Mouse (Mus musculus): ENCODE results near the gene Mr1.

Mr1 gene

DNA sequence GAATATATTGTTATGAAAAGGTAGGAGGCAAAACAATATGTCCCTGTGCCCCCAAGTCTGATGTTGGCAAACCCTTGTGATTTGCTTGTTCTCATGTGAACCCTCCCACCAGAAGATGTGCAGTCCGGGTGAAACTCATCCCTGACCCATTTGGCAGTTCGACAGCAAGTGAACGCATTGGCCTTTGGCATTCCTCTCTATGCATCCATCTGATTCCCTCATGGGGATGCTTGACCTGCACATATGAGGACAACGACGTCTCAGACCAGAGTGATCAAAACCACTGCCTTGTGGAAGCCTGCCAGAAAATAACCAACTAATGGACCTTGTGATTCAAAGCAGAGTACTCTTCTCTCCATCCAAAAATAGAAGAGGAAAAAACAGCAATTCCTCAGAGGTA lies 19.9 kb downstream of the Mr1 start:
- no peak for DNase-seq

DNA sequence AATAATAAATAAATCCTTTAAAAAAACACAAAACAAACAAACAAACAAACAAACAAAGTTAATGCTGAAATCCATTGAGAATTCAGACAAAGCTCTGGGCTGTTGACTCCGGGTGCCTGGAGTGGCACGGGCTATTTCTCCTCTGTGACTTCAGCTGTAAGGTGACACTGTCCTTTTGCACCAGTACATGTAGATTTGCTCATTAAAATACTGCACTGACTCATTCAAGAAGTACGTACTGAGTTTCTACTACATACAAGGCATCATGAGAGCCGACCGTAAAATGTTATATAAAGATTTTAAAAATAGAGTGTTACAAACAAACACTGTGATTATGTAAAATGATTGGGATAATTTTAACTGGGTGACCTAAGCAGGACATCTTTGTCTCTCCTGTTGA lies 22.2 kb downstream of the Mr1 start:
- no peak for DNase-seq

DNA sequence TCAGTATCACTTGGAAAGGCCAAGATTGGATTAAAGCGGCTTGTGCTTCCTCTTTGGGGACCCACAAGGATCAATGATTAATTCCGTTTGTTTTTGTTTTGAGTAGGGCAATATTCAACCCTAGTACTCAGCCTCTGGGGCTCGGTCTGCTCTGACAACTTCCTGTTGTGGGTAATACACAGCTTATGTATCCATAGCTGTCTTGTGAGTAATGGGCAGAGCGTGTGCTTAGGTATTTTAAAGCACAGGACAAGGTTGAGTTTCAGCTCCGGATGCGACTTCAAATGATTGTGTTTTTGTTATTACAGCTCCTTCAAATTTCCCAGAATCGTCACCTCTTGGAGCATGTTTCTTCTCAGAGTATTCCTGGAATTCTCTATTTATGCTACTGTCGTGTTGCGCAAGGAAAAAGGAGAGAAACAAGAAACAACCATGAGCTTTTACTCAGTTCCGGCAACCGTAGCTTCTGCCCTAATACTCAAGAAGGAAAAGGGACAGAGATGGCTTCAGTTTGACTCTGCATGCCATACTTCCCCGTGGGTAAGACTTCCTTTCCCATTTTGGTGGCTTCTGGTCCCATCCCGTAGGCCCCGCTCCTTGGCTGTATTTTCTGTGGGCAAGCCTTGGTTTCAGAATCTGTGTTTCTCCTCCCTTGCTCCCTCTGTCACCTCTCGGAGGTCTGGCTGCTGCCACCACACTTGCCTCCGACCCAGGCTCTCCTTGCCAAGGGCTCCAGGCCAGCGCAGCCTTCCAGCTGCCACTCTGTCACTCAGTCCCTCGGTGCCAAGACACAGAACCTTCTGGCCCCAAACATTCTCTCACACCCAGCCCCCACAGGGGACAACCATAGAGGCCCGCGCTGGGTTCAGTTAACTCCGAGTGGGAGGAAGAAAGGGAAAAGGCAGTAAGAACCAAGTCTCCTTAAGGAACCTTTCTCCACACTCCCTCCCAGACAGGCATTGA lies 24.4 kb downstream of the Mr1 start:
- DNase-seq = peak; percentile 59

DNA sequence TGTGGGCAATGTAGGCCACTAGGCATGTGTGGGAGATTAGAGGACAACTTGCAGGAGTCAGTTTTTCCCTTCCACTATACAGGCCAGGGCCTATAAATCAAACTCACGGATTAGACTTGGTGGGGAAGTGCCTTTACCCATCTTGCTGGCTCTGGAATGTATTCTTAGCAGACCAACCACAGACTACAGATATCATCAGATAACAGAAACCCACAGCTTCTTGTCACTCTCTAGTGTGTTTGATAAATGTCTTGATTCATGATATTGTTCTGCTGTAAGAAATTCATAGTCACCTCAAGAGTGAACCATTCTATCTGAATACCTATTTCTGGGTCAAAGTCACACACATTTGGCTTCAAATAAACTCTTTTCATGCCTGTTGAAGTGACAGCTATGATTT lies 26.9 kb downstream of the Mr1 start:
- DNase-seq = no peak

DNA sequence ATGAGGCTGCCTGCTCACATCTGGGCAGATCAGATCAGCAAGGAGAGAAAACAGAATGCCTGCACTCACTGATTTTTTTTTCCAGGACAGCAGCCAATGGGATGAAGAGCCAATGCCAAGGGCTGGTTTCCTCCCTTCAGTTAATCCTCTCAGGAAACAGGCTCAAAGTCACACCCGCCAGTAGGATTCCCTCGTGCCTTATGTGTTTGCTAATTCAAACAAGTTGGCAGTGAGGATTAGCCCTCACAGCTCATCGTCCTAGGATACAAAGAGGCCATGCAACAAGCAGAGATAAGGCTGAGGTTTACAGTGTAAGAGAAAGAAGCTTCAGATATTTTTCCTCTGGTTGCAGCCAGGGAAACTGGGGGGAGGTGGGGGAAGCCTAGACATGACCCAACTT lies 32.7 kb downstream of the Mr1 start:
- no peak for DNase-seq

DNA sequence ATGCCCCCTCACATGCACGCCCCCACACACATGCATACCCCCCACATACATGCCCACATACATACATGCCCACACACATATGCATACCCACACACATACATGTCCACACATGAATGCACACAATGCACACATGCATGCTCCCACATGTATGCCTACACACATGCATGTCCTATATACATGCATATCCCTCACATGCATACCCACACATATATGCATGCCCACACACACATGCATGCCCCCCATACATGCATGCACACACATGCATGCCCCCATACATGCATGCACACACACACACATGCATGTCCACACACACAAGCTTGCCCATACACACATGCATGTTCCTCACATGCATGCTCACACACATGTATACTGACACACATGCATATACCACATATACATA lies 33.7 kb downstream of the Mr1 start:
- no peak for DNase-seq

DNA sequence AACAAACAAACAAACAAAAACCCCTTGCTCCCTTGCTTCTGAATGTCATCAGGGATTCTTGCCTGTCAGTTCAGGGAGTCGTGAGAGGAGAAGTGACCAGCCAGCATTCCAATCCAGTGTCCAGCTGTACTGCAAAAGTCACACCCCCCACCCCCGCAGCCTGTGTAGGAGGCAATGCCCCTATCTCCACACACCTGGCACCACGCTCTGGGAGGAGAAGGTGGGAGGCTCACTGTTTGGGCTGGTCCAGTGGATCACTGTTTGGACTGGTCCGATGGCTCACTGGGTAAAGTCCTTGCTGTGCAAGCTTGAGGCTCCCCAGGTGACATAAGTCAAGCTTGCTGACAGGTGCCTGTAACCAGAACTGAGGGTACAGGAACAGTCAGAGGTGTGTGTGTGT lies 34.5 kb downstream of the Mr1 start:
- no peak for DNase-seq

DNA sequence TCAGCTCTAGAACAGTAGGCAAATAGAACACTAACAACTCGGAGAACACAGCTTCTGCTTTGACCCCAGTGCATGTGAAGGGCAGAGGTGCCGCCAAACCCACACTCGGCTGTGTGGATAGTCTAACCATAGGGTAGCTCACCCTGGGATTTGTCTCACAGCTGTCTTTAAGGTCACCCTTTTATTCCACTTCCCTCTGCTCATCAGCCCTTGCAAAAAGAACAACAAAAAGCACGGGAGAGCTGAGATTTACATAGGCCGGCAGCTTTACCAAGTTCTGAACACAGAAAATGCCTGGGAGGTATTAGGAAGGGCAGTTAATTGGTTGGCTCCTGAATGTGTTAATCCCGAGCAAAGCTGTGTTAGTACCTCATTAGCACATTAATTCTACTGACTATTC lies 35.1 kb downstream of the Mr1 start:
- no peak for DNase-seq

DNA sequence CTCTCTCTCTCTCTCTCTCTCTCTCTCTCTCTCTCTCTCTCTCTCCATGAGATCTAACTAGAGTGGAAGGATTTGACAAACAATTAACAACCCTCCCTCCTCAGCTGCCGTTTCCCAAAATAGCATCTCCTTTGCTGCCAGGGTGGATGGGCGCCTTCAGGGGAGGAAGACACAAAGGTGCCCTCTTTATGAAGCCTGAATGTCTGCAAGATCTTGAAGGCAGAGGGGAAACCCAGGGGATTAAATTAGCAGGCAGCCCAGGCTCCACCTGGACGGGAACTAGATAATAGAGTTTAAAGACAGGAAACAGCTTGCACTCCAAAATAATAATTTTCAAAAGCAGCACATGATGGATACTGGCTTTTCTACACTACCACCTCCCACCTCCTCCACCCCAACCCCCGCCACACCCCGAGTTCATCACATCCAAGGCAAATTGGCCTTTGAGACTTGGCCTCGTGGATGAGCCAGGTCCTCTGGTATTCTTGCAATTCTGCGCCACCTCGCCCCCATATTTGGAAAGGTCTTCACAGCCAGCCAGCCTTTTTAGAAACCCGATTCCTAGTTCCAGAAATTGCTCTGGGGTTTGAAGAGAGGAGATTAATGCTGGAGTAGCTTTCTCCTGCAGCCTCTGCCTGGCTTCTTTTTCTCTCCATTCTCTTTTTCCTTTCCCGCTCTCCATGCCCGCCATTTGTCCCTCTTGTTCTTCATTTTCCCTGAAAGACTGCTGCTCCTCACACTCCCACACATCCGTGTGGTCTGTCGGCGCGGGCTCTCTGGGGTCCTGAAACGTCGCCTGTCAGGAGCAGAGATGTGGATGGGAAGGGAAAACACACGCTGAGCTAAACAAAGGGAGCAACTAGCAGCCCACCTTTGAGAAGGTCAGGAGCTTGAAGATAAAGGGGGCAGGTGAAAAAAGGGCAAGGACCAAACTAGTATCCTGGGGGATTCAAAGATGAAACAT lies 36.9 kb downstream of the Mr1 start:
- no peak for DNase-seq

DNA sequence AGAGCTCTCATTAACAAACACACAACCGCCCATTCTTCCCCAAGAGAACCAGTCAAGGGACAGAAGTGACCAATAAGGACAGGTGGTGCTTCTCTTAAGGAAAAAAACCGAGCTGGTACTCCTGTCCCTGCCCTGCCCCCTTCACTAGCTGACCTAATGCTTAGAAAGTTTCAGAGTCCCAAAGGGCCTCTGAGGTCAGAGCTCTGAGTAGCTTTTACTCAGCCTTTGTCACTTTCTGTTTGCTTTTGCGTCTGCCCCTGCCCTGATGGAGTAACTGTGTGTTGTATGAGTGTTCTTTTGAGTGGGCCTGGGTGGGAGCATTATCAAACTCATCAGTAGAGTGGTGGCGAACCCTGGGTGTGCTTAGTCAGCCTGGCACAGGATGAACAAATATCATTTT lies 38.2 kb downstream of the Mr1 start:
- DNase-seq = no peak

DNA sequence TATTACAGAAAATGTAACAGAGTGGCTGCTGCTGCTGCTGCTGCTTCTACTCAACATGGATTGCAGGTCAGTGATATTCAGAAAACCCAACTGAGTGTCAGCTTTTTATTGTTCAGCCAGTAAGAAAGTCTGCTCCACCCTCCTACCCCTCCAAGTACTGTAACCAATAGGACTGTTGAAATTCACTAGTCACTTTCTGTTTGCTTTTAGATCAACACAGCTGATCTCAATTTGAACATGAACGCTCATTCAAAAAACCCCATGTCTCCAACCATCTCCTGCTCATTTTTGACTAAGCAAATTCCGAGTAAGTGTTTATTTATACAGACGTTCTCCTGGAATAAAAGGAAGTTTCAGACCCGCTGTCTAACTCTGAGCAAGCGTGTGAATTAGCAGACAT lies 38.8 kb downstream of the Mr1 start:
- no peak for DNase-seq

DNA sequence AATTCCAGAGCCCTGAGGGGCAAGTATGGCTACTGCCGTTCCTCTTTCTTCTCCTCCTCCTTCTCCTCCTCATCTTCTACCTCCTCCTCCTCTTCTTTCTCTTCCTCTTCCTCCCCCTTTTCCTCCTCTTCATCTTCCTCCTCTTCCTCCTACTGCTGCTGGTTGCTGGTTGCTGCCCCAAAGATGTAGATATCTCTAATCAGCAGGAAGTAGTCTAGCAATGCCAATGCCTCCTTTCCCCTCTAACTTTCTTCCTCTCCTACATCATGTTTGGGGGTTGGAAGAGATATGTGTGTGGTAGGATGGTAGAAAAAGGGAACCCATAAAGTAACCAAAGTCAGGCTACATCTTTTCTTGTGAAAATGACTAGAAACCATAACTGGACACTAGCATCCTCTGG lies 40.3 kb downstream of the Mr1 start:
- DNase-seq = no peak

DNA sequence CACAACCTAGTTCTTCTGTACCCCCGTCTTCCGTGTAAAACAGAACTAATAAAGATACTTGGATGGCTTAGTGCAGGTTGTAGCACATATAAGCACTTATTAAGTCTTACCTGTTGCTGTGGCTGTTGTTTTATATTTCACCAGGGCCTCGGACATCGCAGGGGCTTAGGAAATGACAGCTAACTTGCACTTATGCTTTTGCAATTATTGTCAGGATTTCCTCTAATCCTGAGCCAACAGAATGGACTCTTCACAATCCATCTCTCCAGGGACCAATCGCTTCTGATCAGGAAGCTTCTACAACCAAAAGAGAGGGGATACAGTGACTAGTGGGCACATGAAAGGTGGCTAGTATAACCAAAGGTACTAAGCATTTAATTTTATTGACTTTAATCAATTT lies 42.6 kb downstream of the Mr1 start:
- DNase-seq = no peak

DNA sequence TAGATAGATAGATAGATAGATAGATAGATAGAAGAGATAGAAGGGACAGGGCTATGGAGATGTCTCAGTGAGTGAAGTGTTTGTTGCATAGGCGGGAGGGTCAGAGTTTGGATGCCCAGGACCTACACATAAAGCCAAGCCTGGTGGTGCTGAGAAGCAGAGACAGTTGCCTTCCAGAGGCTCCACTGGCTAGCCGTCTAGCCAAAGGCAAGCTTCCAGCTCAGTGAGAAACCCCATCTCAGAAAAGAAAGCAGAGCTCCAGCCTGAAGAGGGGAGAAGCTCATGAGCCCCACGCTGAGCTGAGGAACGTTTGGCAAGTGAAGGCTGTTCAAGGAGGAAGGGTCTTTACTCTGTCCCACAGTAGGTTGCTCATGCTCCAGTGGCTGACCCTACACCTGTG lies 44.0 kb downstream of the Mr1 start:
- DNase-seq = no peak

DNA sequence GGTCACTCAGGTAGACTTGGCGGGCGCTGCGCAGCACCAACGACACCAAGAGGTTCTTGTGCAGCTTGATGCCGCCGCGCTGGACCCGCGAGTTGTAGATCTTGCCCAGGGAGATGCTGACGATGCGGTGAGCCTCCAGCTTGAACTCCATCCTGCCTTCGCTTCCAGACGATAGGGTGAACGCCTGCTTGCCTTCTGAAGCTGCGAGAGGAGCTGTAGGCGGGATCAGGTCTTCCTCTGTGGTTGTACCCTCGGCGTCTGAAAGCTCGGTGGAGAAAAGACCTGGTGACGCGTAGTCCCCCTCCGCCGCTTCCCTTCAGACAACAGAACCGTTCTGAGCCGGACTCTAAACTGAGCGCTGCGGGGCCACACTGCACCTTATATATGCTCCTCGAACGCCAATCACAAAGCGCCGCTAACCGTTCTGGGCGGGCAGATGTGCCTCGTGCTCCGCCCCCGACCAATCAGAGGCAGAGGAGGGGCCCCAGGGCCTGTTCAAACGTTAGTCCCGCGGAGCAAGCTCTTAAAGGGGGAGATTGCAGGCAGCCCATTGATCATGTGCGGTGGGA lies 47.2 kb downstream of the Mr1 start, which contains the start of gene Ier5:
Gene Ier5 (minus strand): TSS at position 357 of the 569 bp plus-strand sequence.
- peak; percentile 97 for DNase-seq

DNA sequence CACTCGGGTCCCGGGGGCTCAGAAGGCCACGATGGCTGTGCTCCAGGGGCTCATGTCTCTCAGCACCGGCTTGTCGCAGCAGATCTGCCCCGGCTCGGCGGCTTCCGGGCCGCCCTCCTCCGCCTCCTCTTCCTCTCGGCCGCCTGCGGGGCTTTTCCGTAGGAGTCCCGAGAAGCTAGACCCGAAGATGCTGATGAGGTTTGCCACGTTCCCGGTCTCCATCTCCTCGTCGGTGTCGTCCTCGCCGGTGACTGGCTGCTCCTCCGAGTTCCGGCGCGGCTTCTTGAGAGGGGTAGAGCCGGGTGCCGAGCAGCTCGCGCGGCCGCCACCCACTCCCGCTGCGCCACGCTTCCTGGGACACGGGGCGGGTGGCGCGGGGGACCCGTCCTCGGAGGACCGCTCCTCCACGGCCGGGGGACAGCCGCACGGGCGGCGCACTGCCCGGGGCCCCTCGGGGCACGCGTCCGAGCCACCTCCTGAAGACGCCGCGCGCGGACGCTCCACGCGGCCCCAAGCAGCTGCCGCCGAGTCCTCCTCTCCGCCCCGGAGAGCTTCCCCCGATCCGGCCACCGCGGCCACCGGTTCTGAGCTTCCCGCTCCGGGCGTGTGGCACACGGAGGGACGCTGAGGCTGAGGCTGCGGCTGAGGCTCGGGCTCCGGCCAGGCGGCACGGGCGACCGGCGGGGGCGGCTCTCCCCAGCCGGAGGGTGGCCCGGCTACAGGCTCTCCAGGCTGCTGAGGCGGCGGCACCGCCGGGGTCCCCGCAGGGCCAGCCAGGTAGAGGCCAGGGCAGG lies 47.9 kb downstream of the Mr1 start:
- DNase-seq = peak; percentile 70

DNA sequence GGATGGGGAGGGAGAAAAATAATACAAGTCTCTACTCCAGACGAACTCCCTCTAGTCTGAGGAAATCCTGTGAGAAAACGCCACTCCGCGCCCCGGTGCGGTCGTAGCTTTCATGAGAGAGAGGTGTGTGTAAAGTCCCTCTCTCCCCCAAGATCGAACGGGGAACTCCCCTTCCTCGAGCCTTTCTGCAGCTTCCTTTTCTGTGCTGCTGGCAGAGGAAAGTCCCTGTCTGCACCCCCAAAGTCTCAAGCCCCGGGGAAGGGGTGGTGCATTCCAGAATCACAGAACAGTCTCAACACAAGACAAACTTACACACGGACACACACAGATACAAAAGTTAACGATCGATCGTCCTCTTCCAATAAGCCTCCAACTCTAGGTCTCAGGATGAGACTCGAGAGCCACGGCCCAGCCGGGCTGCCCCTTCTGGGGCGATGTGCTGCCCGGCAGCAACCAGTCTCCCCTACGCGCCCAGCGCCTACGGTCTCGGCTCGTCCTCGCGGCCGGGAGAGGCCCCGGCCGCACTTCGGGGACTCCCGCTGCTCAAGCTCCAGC lies 48.6 kb downstream of the Mr1 start:
- peak; percentile 62 for DNase-seq

DNA sequence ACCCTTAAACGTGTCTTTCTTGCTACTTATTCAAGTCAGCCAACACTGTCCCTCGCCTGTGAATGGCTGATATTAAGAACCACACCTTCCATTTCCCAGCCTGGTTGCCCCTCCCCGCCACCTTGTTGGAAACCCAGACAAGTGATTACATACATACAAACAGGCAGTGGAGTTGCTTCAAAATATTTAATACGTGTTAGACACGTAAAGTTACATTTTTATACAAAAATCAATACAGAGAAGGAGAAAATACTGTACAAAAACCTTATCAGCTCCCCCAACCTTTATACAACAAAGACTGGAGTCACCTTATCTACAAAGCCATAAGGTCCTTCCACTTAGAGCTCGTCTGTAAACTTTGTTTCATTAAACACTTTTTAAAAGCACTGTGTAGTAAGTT lies 49.3 kb downstream of the Mr1 start:
- DNase-seq = no peak

DNA sequence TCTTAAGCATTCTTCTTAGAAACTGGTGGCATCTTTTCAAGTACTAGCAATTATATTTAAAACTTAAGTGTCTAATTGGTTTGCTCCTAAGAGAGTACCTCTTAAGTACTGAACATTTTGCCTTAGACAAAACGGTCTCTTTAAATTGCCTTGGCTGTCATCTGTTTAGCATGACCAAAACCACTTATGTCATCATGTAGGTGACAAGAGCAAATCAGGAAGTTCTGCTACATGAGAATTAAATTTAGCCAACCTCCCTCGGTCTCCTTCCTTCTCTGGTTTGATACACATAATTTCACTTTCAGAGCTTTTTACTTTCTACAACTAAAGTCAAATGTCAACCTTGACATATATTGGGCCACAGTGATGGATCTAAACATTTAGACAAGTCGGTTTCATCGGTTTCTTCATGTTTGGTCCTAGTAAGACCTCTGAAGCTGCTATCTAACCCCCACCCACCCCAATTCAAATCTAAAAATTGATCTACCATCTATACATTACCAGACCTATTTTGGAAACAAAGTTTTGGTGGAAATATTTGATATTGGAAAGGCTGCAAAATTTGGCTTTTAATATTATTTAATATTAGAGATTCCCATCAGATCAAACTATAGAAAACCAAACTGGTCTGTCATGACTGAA lies 49.9 kb downstream of the Mr1 start:
- no peak for DNase-seq

DNA sequence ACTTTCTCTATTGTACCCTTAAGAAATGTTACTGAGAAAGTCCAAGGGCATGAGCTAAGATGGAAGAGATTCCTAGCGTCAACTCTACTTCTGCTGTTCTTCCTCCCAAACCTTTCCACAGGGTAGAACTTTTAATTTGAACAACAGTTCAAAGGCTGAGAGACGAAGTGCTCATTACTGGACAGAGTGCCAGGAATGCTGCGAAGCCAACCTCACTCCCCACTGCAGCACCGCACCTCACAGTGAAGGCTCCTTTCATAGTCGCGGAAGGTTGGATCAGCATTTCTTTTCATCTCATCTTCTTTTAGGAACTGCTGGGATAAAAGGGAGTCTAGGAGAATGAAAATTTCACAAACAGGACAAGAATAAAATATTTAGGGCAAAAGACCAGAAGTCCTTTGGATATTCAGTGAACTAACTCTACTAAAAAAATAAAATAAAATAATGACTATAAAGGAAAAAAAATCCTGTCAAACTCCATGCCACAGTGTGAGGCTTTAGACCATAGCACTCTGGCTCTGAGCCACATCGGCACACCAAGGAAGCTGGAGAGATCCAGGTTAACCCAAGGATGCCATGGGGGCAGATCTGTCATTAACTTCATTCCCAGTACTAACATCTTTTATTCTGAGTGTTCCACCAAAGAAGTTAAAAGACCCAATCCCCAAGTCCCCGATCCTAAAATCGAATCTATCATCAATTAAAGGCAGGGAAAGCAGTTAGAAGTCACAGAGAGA lies 52.5 kb downstream of the Mr1 start:
- DNase-seq = no peak

Measured in kidney, adult 18-20 months (tissue).